Comparison of ENCODE assay signal across 32 mouse cellular contexts in the genomic region with DNA sequence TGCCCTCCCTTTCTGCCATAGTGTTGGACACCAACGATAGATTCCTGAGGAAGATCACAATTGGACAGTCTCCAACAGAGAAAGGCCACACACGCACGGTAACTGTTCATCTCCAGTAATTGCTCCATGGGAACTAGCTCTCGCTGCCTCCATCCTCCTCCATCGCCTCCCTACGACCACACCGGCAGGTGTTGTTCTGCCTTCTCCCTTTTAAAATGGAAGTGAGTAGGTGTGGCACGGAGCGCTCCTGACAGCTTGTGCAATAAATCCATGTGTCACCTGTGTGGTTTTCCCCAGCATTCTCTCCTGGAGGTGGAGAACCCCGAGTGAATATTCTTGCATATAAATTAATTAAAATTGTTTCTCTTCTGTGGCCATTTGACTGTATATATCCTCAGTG. TPM values are rescaled to one million over a fixed set of nuclear protein-coding genes. Genes with fewer than 3 reads are reported as not detected.
DNase-seq lines count a peak whose midpoint lies in the region; ATAC-seq and TF ChIP-seq lines count a peak whose summit lies in the region.
"Had no signal": no experiment of that assay in that cellular context is flagged by ENCODE, and none has a peak within 500 bp of the region (broad histone marks: within the 10 kb centered on the region; RNA-seq: fewer than 3 reads in every experiment).

No protein-coding gene starts in this region.

- H3K36me3 ChIP-seq in lung, embryonic 15.5 days, result peaks cover 37% of the 10 kb centered on the region
- no peaks in the 10 kb centered on the region; the same call in 1 of the 2 replicates for H3K36me3 ChIP-seq in midbrain, embryonic 11.5 days (ENCODE audit: control insufficient read depth, insufficient read depth, low read length)
- peaks cover 30% of the 10 kb centered on the region for H3K36me3 ChIP-seq in midbrain, postnatal 0 days (ENCODE audit: insufficient read depth, low read length)

- H3K27me3 ChIP-seq in lung, embryonic 15.5 days, result no peaks in the 10 kb centered on the region
- H3K27me3 ChIP-seq in midbrain, embryonic 11.5 days (ENCODE audit: control insufficient read depth, insufficient read depth, low read length), result no peaks in the 10 kb centered on the region
- H3K27me3 ChIP-seq in midbrain, postnatal 0 days (ENCODE audit: insufficient read depth, low read length), result no peaks in the 10 kb centered on the region
- H3K27me3 ChIP-seq: embryonic facial prominence, embryonic 12.5 days; embryonic facial prominence, embryonic 15.5 days; heart, embryonic 13.5 days; hindbrain, embryonic 12.5 days had no signal

- H3K9me3 ChIP-seq in lung, embryonic 15.5 days, result no peaks in the 10 kb centered on the region
- H3K9me3 ChIP-seq in midbrain, embryonic 11.5 days (ENCODE audit: control insufficient read depth, low read length), result no peaks in the 10 kb centered on the region
- no peaks in the 10 kb centered on the region for H3K9me3 ChIP-seq in midbrain, postnatal 0 days (ENCODE audit: low read length)
- H3K9me3 ChIP-seq: embryonic facial prominence, embryonic 12.5 days; embryonic facial prominence, embryonic 15.5 days; heart, embryonic 10.5 days; heart, embryonic 13.5 days; hindbrain, embryonic 12.5 days had no signal

- H3K27ac ChIP-seq in lung, embryonic 15.5 days, result peak overlapping the region; percentile 77; the same call in 1 of the 2 replicates
- no peak overlapping the region for H3K27ac ChIP-seq in midbrain, embryonic 11.5 days (ENCODE audit: low read depth, low read length)
- H3K27ac ChIP-seq in midbrain, postnatal 0 days (ENCODE audit: low read depth, low read length), result no peak overlapping the region
- H3K27ac ChIP-seq: embryonic facial prominence, embryonic 12.5 days; embryonic facial prominence, embryonic 15.5 days; heart, adult 2 months; heart, embryonic 10.5 days; heart, embryonic 13.5 days; hindbrain, embryonic 12.5 days had no signal

- WGBS in lung, embryonic 15.5 days, result 80% methylated on average over 10 of the region's 10 CpGs
- WGBS in lung, adult 2 months, result 74% methylated on average over 10 of the region's 10 CpGs
- WGBS in midbrain, embryonic 11.5 days, result 96% methylated on average over 10 of the region's 10 CpGs
- WGBS in midbrain, postnatal 0 days, result 92% methylated on average over 10 of the region's 10 CpGs

- TF ChIP-seq POLR2A in lung, adult 2 months (IDR thresholded peaks at IDR 0.05; ENCODE audit: borderline replicate concordance, extremely low read depth, low read depth, low read length), result no peak

- no peak overlapping the region for H3K9ac ChIP-seq in lung, embryonic 15.5 days
- H3K9ac ChIP-seq in midbrain, embryonic 11.5 days (ENCODE audit: low read length), result no peak overlapping the region
- no peak overlapping the region for H3K9ac ChIP-seq in midbrain, postnatal 0 days (replicated peaks; ENCODE audit: low read length, poor library complexity, severe bottlenecking)
- H3K9ac ChIP-seq: embryonic facial prominence, embryonic 12.5 days; embryonic facial prominence, embryonic 15.5 days; forebrain, postnatal 0 days; heart, embryonic 13.5 days; hindbrain, embryonic 12.5 days had no signal

- peaks cover 10% of the 10 kb centered on the region for H3K4me1 ChIP-seq in lung, embryonic 15.5 days
- H3K4me1 ChIP-seq in lung, adult 2 months (ENCODE audit: control insufficient read depth, insufficient read depth, low read length), result peaks cover 5% of the 10 kb centered on the region
- H3K4me1 ChIP-seq in midbrain, embryonic 11.5 days (ENCODE audit: control insufficient read depth, insufficient read depth, low read length), result no peaks in the 10 kb centered on the region
- no peaks in the 10 kb centered on the region for H3K4me1 ChIP-seq in midbrain, postnatal 0 days (ENCODE audit: insufficient read depth, low read length)
- H3K4me1 ChIP-seq: embryonic facial prominence, embryonic 12.5 days; hindbrain, embryonic 12.5 days had no signal

- no peak overlapping the region for H3K4me2 ChIP-seq in lung, embryonic 15.5 days
- H3K4me2 ChIP-seq in midbrain, embryonic 11.5 days, result no peak overlapping the region
- H3K4me2 ChIP-seq in midbrain, postnatal 0 days (ENCODE audit: low read depth, low read length, poor library complexity, severe bottlenecking), result no peak overlapping the region
- H3K4me2 ChIP-seq: embryonic facial prominence, embryonic 12.5 days; embryonic facial prominence, embryonic 15.5 days; heart, embryonic 13.5 days; hindbrain, embryonic 12.5 days had no signal

- ATAC-seq in frontal cortex, adult (ENCODE audit: low TSS enrichment), result peak; percentile 26; the same call in 1 of the 2 replicates
- ATAC-seq in lung, embryonic 15.5 days (ENCODE audit: borderline replicate concordance, extremely low read depth, low FRiP score, low TSS enrichment), result no peak
- no peak for ATAC-seq in midbrain, embryonic 11.5 days (ENCODE audit: low FRiP score)
- ATAC-seq in midbrain, postnatal 0 days (ENCODE audit: low FRiP score), result no peak
- ATAC-seq: activated CD4-positive, CD25-positive, alpha-beta regulatory T cell, adult 4 months; forebrain, embryonic 14.5 days; forebrain, postnatal 0 days; hindbrain, embryonic 16.5 days had no signal

- no peak for DNase-seq in frontal cortex, postnatal 14 days (ENCODE audit: low spot score in 2 of 2)
- no peak for DNase-seq in lung, adult 2 months
- DNase-seq in midbrain, embryonic 11.5 days (ENCODE audit: low spot score, missing footprints), result peak; percentile 49
- DNase-seq in midbrain, postnatal 0 days (ENCODE audit: low spot score), result no peak
- peak; percentile 43 for DNase-seq in right cerebral cortex, postnatal 25 days
- DNase-seq in right cerebral cortex, postnatal 10 days (ENCODE audit: low spot score in 2 of 2), result no peak
- DNase-seq: adrenal gland, adult 8-10 months; adrenal gland, postnatal 36 days; cerebellum, adult 11 months; cerebellum, adult 2 months; cerebellum, adult 9-11 months; cerebellum, postnatal 25 days; forebrain, postnatal 0 days; gastrocnemius, postnatal 10 days; gastrocnemius, postnatal 36 days; heart, adult 2 months; heart, postnatal 14 days; heart, postnatal 4 days had no signal

- no peak overlapping the region for H3K4me3 ChIP-seq in lung, embryonic 15.5 days
- no peak overlapping the region for H3K4me3 ChIP-seq in lung, adult 2 months (replicated peaks; ENCODE audit: extremely low read depth, low read depth, low read length)
- H3K4me3 ChIP-seq in midbrain, embryonic 11.5 days (ENCODE audit: low read depth, low read length), result no peak overlapping the region
- no peak overlapping the region for H3K4me3 ChIP-seq in midbrain, postnatal 0 days (ENCODE audit: low read depth, low read length)
- H3K4me3 ChIP-seq: embryonic facial prominence, embryonic 12.5 days; embryonic facial prominence, embryonic 15.5 days; heart, adult 2 months; heart, embryonic 10.5 days; heart, embryonic 13.5 days; hindbrain, embryonic 12.5 days had no signal

- no peak for TF ChIP-seq CTCF in lung, adult 2 months (IDR thresholded peaks at IDR 0.05; ENCODE audit: insufficient read depth, low read length)
- TF ChIP-seq CTCF in midbrain, postnatal 0 days (IDR thresholded peaks at IDR 0.05), result no peak

RNA-seq across cellular contexts. Expression of gene Akap5, which starts 24.3 kb away (rescaled TPM):
- 23.3 and 28.7 TPM in 2 replicates for polyA plus RNA-seq in lung, embryonic 15.5 days (2015; fragmentation: Nextera tagmentation; extraction: Ambion mirVana)
- 31.6 and 72.3 TPM in 2 replicates for polyA plus RNA-seq in lung, adult 2 months (2012; rRNA removed)
- 4.1 TPM in 2 replicates for polyA plus RNA-seq in midbrain, embryonic 11.5 days (2014; fragmentation: Nextera tagmentation; extraction: Ambion mirVana)
- 17.2 and 18.0 TPM in 2 replicates for total RNA-seq in midbrain, postnatal 0 days (2014; rRNA removed)
- 9.4 and 10.7 TPM in 2 replicates for polyA plus RNA-seq in midbrain, postnatal 0 days (2015; fragmentation: Nextera tagmentation; extraction: Ambion mirVana)

RNA-seq across cellular contexts. Expression of gene Mthfd1, which starts 45.3 kb away (rescaled TPM):
- 97.4 and 99.8 TPM in 2 replicates for polyA plus RNA-seq in lung, embryonic 15.5 days (2015; fragmentation: Nextera tagmentation; extraction: Ambion mirVana)
- polyA plus RNA-seq in lung, adult 2 months (2012; rRNA removed), result 69.8 and 96.2 TPM in 2 replicates
- polyA plus RNA-seq in midbrain, embryonic 11.5 days (2014; fragmentation: Nextera tagmentation; extraction: Ambion mirVana), result 62.9 and 63.9 TPM in 2 replicates
- 23.7 and 25.6 TPM in 2 replicates for total RNA-seq in midbrain, postnatal 0 days (2014; rRNA removed)
- 25.1 and 26.7 TPM in 2 replicates for polyA plus RNA-seq in midbrain, postnatal 0 days (2015; fragmentation: Nextera tagmentation; extraction: Ambion mirVana)

RNA-seq across cellular contexts. Expression of gene Tex21, which starts 53.8 kb away (rescaled TPM):
- not detected in 2 replicates for polyA plus RNA-seq in lung, embryonic 15.5 days (2015; fragmentation: Nextera tagmentation; extraction: Ambion mirVana)
- polyA plus RNA-seq in lung, adult 2 months (2012; rRNA removed), result not detected in 2 replicates
- polyA plus RNA-seq in midbrain, embryonic 11.5 days (2014; fragmentation: Nextera tagmentation; extraction: Ambion mirVana), result not detected in 2 replicates
- total RNA-seq in midbrain, postnatal 0 days (2014; rRNA removed), result not detected in 2 replicates
- not detected in 2 replicates for polyA plus RNA-seq in midbrain, postnatal 0 days (2015; fragmentation: Nextera tagmentation; extraction: Ambion mirVana)
- total RNA-seq: adrenal gland, adult 8-10 months; adrenal gland, postnatal 36 days; forebrain, postnatal 0 days; gastrocnemius, adult 18-20 months; gastrocnemius, postnatal 10 days; gastrocnemius, postnatal 36 days; granulocyte monocyte progenitor cell, adult 5-6 weeks; heart, adult 2 months; heart, postnatal 14 days; heart, postnatal 4 days had no signal
- polyA plus RNA-seq: activated CD4-positive, CD25-positive, alpha-beta regulatory T cell, adult 4 months; cerebellum, adult 2 months; embryonic facial prominence, embryonic 12.5 days; embryonic facial prominence, embryonic 15.5 days; forebrain, embryonic 11.5 days; forebrain, embryonic 14.5 days; forebrain, postnatal 0 days; heart, adult 2 months; heart, embryonic 16.5 days; hindbrain, embryonic 12.5 days; hindbrain, embryonic 16.5 days had no signal

Comparison
In these comparisons a context has a peak if more than half of its experiments do, and no peak if none do; other contexts are left out.
1. DNase-seq: peak in midbrain, embryonic 11.5 days (single experiment) and right cerebral cortex, postnatal 25 days (single experiment); none in frontal cortex, postnatal 14 days (0 of 2), lung, adult 2 months (single experiment), midbrain, postnatal 0 days (single experiment) and right cerebral cortex, postnatal 10 days (0 of 2).